Mouse (Mus musculus) heart, postnatal 0 days (tissue): ENCODE measurements around the gene Klk1.
"Not testable (repeated sequence)": the region's sequence is repeated elsewhere in the genome, so short reads cannot be mapped to it uniquely, and the experiment has no call there.

Experiments
- CTCF ChIP-seq: IDR thresholded peaks from 2 replicates; pipeline ENCODE4 v1.5.1; 2016; ENCODE audit warnings: antibody characterized with exemption, control low read depth, low read depth
- EP300 ChIP-seq: IDR thresholded peaks from 2 replicates; pipeline ENCODE4 v1.6.1; 2016; ENCODE audit warnings: antibody characterized with exemption, low read depth

- not testable (repeated sequence) for TF ChIP-seq CTCF, EP300
Measured at GRCm38 (mm10) chr7:44221601-44222000, 3.6 kb upstream of the Klk1 start.
